Mouse (Mus musculus) fibroblast of lung, adult 2 months (primary cell): ENCODE measurements around the gene Anxa5.

Experiments
- DNase-seq: peaks from one replicate; pipeline ENCODE4 v3.0.0-alpha.2; 2011; ENCODE audit warnings: low read depth

The Anxa5 gene

GRCm38 (mm10) chr3:36446918-36447317 lies 28.8 kb downstream of the Anxa5 start:
- DNase-seq, result no peak

- no peak for DNase-seq
These were observed 29.2 kb downstream of the Anxa5 start for GRCm38 (mm10) chr3:36446506-36446905.

- DNase-seq, result no peak
These were observed 29.7 kb downstream of the Anxa5 start for GRCm38 (mm10) chr3:36446041-36446440.

- DNase-seq, result no peak
These were observed 33.3 kb downstream of the Anxa5 start for GRCm38 (mm10) chr3:36442426-36442825.

GRCm38 (mm10) chr3:36440280-36440679 lies 35.4 kb downstream of the Anxa5 start:
- no peak for DNase-seq

- no peak for DNase-seq
These were observed 45.3 kb downstream of the Anxa5 start for GRCm38 (mm10) chr3:36430360-36430759.

- DNase-seq, result no peak
These were observed 48.3 kb downstream of the Anxa5 start for GRCm38 (mm10) chr3:36427386-36427785.

- DNase-seq, result no peak
These were observed 66.2 kb downstream of the Anxa5 start for GRCm38 (mm10) chr3:36409456-36409855.

- DNase-seq, result no peak
These were observed 68.7 kb downstream of the Anxa5 start for GRCm38 (mm10) chr3:36406967-36407366.

GRCm38 (mm10) chr3:36406340-36406739 lies 69.4 kb downstream of the Anxa5 start:
- DNase-seq, result no peak

GRCm38 (mm10) chr3:36401900-36402299 lies 73.8 kb downstream of the Anxa5 start:
- no peak for DNase-seq

GRCm38 (mm10) chr3:36400657-36401056 lies 75.0 kb downstream of the Anxa5 start:
- DNase-seq, result no peak
